Mouse (Mus musculus): ENCODE results near the gene Fbn1. TPM values are rescaled to one million over a fixed set of nuclear protein-coding genes. Genes with fewer than 3 reads are reported as not detected.

The Fbn1 gene
- total and polyA plus RNA-seq, 2 experiments from 2014 or later: 12.7 to 127 TPM

DNA sequence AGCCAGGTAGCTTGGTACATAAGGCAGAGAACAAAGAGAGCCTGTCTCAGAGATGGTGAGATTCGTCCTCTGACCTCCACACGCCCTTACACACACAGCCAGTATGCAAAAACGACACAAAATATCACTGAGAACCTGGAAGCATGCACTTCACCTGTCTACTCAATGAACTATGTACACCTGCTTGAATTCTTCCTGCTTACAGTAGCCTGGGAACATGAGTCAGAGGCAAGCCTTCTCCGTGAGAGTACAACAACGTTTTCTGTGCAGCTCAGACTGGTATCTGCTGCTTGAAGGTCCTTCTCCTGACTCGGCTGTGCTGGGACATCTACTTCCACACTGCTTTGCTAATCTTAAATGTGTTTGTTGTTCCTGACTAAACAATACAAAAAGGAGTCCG, 33.7 kb upstream of the Fbn1 start:
- no peak overlapping the region for H3K4me3 ChIP-seq (ENCODE audit: low read depth, low read length)
- no peak overlapping the region for H3K27ac ChIP-seq (ENCODE audit: low read depth)
- H3K4me2 ChIP-seq (ENCODE audit: low read depth, low read length): no peak overlapping the region
- H3K36me3 ChIP-seq (replicated peaks; ENCODE audit: control insufficient read depth, insufficient read depth, low read length): no peaks in the 10 kb centered on the region
- 66% methylated on average over 7 of the region's 7 CpGs for WGBS
- DNase-seq (ENCODE audit: low spot score): no peak
- TF ChIP-seq CTCF (IDR thresholded peaks at IDR 0.05; ENCODE audit: low read depth) (no peak), EP300 (IDR thresholded peaks at IDR 0.05; ENCODE audit: low read depth) (no peak)
- H3K9me3 ChIP-seq (replicated peaks; ENCODE audit: control insufficient read depth, low read length): no peaks in the 10 kb centered on the region
- no peaks in the 10 kb centered on the region for H3K4me1 ChIP-seq (ENCODE audit: control insufficient read depth, insufficient read depth)
- H3K9ac ChIP-seq (replicated peaks; ENCODE audit: low read depth, low read length): no peak overlapping the region
- no peak for ATAC-seq (ENCODE audit: insufficient read depth, low read depth)
- H3K27me3 ChIP-seq (ENCODE audit: control insufficient read depth, insufficient read depth, low read length): no peaks in the 10 kb centered on the region

- ATAC-seq (ENCODE audit: insufficient read depth, low read depth) (no peak), DNase-seq (ENCODE audit: low spot score) (no peak)
- no peaks in the 10 kb centered on the region for H3K4me1 ChIP-seq (ENCODE audit: control insufficient read depth, insufficient read depth)
- no peak overlapping the region for H3K4me2 ChIP-seq (ENCODE audit: low read depth, low read length)
- TF ChIP-seq CTCF (IDR thresholded peaks at IDR 0.05; ENCODE audit: low read depth) (no peak), EP300 (IDR thresholded peaks at IDR 0.05; ENCODE audit: low read depth) (no peak)
- H3K9me3 ChIP-seq (replicated peaks; ENCODE audit: control insufficient read depth, low read length): no peaks in the 10 kb centered on the region
- H3K9ac ChIP-seq (replicated peaks; ENCODE audit: low read depth, low read length): no peak overlapping the region
- H3K36me3 ChIP-seq (replicated peaks; ENCODE audit: control insufficient read depth, insufficient read depth, low read length): no peaks in the 10 kb centered on the region
- H3K27me3 ChIP-seq (ENCODE audit: control insufficient read depth, insufficient read depth, low read length): no peaks in the 10 kb centered on the region
- H3K27ac ChIP-seq (ENCODE audit: low read depth): no peak overlapping the region
- 57% methylated on average over 7 of the region's 7 CpGs for WGBS
- no peak overlapping the region for H3K4me3 ChIP-seq (ENCODE audit: low read depth, low read length)
Observed at GRCm38 (mm10) chr2:125540579-125540978, 32.8 kb upstream of the Fbn1 start.

DNA sequence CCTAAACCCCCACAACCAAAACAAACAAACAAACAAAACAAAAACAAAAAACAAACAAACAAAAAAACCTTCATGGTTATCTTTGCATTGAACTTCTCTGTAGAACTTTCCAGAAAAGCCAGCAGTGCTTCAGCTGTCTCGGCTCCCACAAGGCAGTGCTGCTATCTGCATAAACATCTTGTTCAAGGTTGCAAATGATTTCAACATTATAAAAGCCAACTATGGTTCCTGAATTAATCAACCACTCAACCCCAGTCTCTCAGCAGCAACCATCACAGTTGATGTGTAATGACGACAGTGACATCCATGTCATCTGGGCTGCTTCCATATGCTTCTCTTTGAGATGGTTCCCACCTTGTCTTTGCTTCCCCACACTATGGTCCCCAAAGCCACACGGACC, 31.8 kb upstream of the Fbn1 start:
- H3K4me2 ChIP-seq (ENCODE audit: low read depth, low read length): no peak overlapping the region
- no peaks in the 10 kb centered on the region for H3K9me3 ChIP-seq (replicated peaks; ENCODE audit: control insufficient read depth, low read length)
- no peaks in the 10 kb centered on the region for H3K36me3 ChIP-seq (replicated peaks; ENCODE audit: control insufficient read depth, insufficient read depth, low read length)
- ATAC-seq (ENCODE audit: insufficient read depth, low read depth) (no peak), DNase-seq (ENCODE audit: low spot score) (no peak)
- no peak overlapping the region for H3K4me3 ChIP-seq (ENCODE audit: low read depth, low read length)
- WGBS: 89% methylated on average over 3 of the region's 3 CpGs
- no peaks in the 10 kb centered on the region for H3K27me3 ChIP-seq (ENCODE audit: control insufficient read depth, insufficient read depth, low read length)
- TF ChIP-seq EP300 (IDR thresholded peaks at IDR 0.05; ENCODE audit: low read depth) (no peak), CTCF (IDR thresholded peaks at IDR 0.05; ENCODE audit: low read depth) (no peak)
- H3K9ac ChIP-seq (replicated peaks; ENCODE audit: low read depth, low read length): no peak overlapping the region
- no peak overlapping the region for H3K27ac ChIP-seq (ENCODE audit: low read depth)
- H3K4me1 ChIP-seq (ENCODE audit: control insufficient read depth, insufficient read depth): no peaks in the 10 kb centered on the region

DNA sequence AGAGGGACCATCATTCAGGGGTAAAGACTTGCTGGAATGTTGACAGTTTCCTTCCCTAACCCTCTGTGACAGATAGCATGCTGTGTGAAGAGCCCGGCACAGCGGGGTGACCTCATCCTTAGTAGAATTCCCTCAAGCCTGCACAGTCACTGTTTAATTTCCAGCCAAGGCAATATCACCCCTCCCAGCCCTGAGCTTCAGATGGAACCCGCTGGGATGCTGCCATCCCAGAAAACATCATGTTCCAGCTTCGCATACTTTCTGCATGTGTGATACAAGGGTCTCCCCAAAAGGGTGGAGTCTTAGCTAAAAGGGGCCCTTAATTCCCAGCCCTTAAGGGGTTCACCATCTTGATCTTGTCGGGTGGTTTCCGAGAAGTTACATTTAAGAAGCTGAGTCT, 22.9 kb upstream of the Fbn1 start:
- no peaks in the 10 kb centered on the region for H3K9me3 ChIP-seq (replicated peaks; ENCODE audit: control insufficient read depth, low read length)
- H3K4me3 ChIP-seq (ENCODE audit: low read depth, low read length): no peak overlapping the region
- H3K36me3 ChIP-seq (replicated peaks; ENCODE audit: control insufficient read depth, insufficient read depth, low read length): no peaks in the 10 kb centered on the region
- TF ChIP-seq CTCF (IDR thresholded peaks at IDR 0.05; ENCODE audit: low read depth): no peak
- no peak for TF ChIP-seq EP300 (IDR thresholded peaks at IDR 0.05; ENCODE audit: low read depth)
- DNase-seq (ENCODE audit: low spot score): peak; percentile 65
- no peaks in the 10 kb centered on the region for H3K4me1 ChIP-seq (ENCODE audit: control insufficient read depth, insufficient read depth)
- H3K27ac ChIP-seq (ENCODE audit: low read depth): no peak overlapping the region
- ATAC-seq (ENCODE audit: insufficient read depth, low read depth): peak; percentile 87
- no peak overlapping the region for H3K9ac ChIP-seq (replicated peaks; ENCODE audit: low read depth, low read length)
- 36% methylated on average over 6 of the region's 6 CpGs for WGBS
- H3K4me2 ChIP-seq (ENCODE audit: low read depth, low read length): no peak overlapping the region
- no peaks in the 10 kb centered on the region for H3K27me3 ChIP-seq (ENCODE audit: control insufficient read depth, insufficient read depth, low read length)

DNA sequence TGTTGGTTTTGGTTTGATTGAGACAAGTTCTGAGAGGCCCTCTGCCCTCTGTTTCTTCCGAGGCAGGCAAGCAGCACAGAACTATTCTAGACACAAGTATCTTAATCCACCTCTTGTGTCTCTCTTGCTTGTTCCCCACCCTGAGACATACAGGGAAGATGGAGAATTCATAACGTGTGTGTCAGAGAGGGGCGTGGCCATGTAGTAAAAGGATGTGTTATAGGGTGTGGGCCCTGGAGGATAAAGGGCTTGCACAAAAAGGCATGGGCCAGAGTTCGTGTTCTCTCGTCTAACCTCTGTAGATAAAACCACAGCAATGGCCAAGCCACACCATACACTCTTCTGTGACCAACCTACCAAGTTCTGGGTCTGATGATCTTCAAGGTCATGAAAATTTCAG, 18.8 kb upstream of the Fbn1 start:
- DNase-seq (ENCODE audit: low spot score) (no peak), ATAC-seq (ENCODE audit: insufficient read depth, low read depth) (no peak)
- no peak overlapping the region for H3K4me2 ChIP-seq (ENCODE audit: low read depth, low read length)
- no peak for TF ChIP-seq EP300 (IDR thresholded peaks at IDR 0.05; ENCODE audit: low read depth)
- TF ChIP-seq CTCF (IDR thresholded peaks at IDR 0.05; ENCODE audit: low read depth): no peak
- H3K36me3 ChIP-seq (replicated peaks; ENCODE audit: control insufficient read depth, insufficient read depth, low read length): no peaks in the 10 kb centered on the region
- no peak overlapping the region for H3K4me3 ChIP-seq (ENCODE audit: low read depth, low read length)
- no peaks in the 10 kb centered on the region for H3K4me1 ChIP-seq (ENCODE audit: control insufficient read depth, insufficient read depth)
- no peak overlapping the region for H3K9ac ChIP-seq (replicated peaks; ENCODE audit: low read depth, low read length)
- H3K27me3 ChIP-seq (ENCODE audit: control insufficient read depth, insufficient read depth, low read length): no peaks in the 10 kb centered on the region
- H3K9me3 ChIP-seq (replicated peaks; ENCODE audit: control insufficient read depth, low read length): no peaks in the 10 kb centered on the region
- 80% methylated on average over 5 of the region's 5 CpGs for WGBS
- no peak overlapping the region for H3K27ac ChIP-seq (ENCODE audit: low read depth)

- H3K4me3 ChIP-seq (ENCODE audit: low read depth, low read length): no peak overlapping the region
- 72% methylated on average over 2 of the region's 2 CpGs for WGBS
- no peaks in the 10 kb centered on the region for H3K27me3 ChIP-seq (ENCODE audit: control insufficient read depth, insufficient read depth, low read length)
- no peak overlapping the region for H3K4me2 ChIP-seq (ENCODE audit: low read depth, low read length)
- no peaks in the 10 kb centered on the region for H3K9me3 ChIP-seq (replicated peaks; ENCODE audit: control insufficient read depth, low read length)
- H3K27ac ChIP-seq (ENCODE audit: low read depth): no peak overlapping the region
- H3K36me3 ChIP-seq (replicated peaks; ENCODE audit: control insufficient read depth, insufficient read depth, low read length): no peaks in the 10 kb centered on the region
- ATAC-seq (ENCODE audit: insufficient read depth, low read depth): no peak
- no peaks in the 10 kb centered on the region for H3K4me1 ChIP-seq (ENCODE audit: control insufficient read depth, insufficient read depth)
- DNase-seq (ENCODE audit: low spot score): no peak
- no peak for TF ChIP-seq EP300 (IDR thresholded peaks at IDR 0.05; ENCODE audit: low read depth)
- TF ChIP-seq CTCF (IDR thresholded peaks at IDR 0.05; ENCODE audit: low read depth): no peak
- no peak overlapping the region for H3K9ac ChIP-seq (replicated peaks; ENCODE audit: low read depth, low read length)
Observed at GRCm38 (mm10) chr2:125525484-125525883, 17.7 kb upstream of the Fbn1 start.
